Mouse (Mus musculus): ENCODE results near the gene Dld.

Gene Dld

GRCm38 (mm10) chr12:31294996-31295395 is 56.3 kb downstream of the Dld start:
- in situ Hi-C loops (cut with MboI, MseI), result no loop called here

GRCm38 (mm10) chr12:31294526-31294925 is 56.7 kb downstream of the Dld start:
- in situ Hi-C loops (cut with MboI, MseI), result no loop called here

- in situ Hi-C loops (cut with MboI, MseI), result no loop called here
Measured at GRCm38 (mm10) chr12:31293361-31294142, 57.7 kb downstream of the Dld start.

GRCm38 (mm10) chr12:31290951-31291350 is 60.3 kb downstream of the Dld start:
- in situ Hi-C loops (cut with MboI, MseI), result no loop called here

GRCm38 (mm10) chr12:31289046-31289445 is 62.2 kb downstream of the Dld start:
- in situ Hi-C loops (cut with MboI, MseI), result no loop called here

DNA sequence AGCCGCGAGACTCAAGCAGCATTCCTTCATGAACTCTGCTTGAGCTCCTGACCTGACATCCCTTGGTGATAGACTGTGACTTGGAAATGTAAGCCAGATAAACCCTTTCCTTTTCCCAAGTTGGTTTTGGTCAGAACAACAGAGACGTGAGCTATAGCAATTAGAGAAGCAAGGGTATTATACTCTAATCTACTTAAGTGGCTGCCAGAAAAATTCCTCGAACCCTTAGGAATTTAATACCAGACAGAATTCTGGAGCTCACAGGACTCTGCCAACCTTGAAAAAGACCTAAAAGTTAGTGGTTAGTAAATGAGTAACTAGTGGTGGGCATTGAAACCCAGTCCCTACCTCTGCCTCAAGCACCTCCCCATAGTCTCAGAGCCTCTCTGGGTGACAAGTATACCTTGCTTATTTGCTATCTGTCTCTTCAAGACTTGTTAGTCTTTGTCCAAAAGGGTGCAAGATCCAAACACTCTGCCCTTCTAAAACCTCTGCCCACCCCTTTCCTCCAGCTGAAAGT is 67.6 kb downstream of the Dld start:
- in situ Hi-C loops (cut with MboI, MseI), result no loop called here

- in situ Hi-C loops (cut with MboI, MseI), result no loop called here
Measured at GRCm38 (mm10) chr12:31283131-31283530, 68.1 kb downstream of the Dld start.

GRCm38 (mm10) chr12:31282241-31282640 is 69.0 kb downstream of the Dld start:
- in situ Hi-C loops (cut with MboI, MseI), result no loop called here

Data from T-helper 1 cell (primary cell).